Mouse (Mus musculus) embryonic facial prominence, embryonic 13.5 days (tissue): Measurements from ENCODE around the gene Usp35. TPM values are rescaled to one million over a fixed set of nuclear protein-coding genes. Genes with fewer than 3 reads are reported as not detected.

Experiments
- ATAC-seq: fragments of 200-750 bp; cut with Nextera tagmentation; 2 replicates; pipeline ENCODE4 v1.8.0; 2017; ENCODE audit warnings: low read depth; ENCODE audit not compliant: insufficient number of reproducible peaks, insufficient read depth, low FRiP score, low TSS enrichment
- H3K27ac ChIP-seq: fragments of 300-500 bp; sonication (generic); 2 replicates; pipeline ENCODE4 v1.5.1; 2015; ENCODE audit warnings: moderate library complexity, mild to moderate bottlenecking, inconsistent platforms
- H3K27me3 ChIP-seq: fragments of 300-500 bp; sonication (generic); 2 replicates; pipeline ENCODE4 v1.6.1; 2015; ENCODE audit warnings: mild to moderate bottlenecking, inconsistent platforms
- H3K36me3 ChIP-seq: fragments of 300-500 bp; sonication (generic); 2 replicates; pipeline ENCODE4 v1.6.1; 2015; ENCODE audit warnings: mild to moderate bottlenecking, inconsistent platforms
- H3K4me1 ChIP-seq: fragments of 300-500 bp; sonication (generic); 2 replicates; pipeline ENCODE4 v1.6.1; 2015; ENCODE audit warnings: inconsistent platforms
- H3K4me2 ChIP-seq: fragments of 300-500 bp; sonication (generic); 2 replicates; pipeline ENCODE4 v1.6.1; 2015; ENCODE audit warnings: moderate library complexity, mild to moderate bottlenecking, inconsistent platforms
- H3K4me3 ChIP-seq: fragments of 300-500 bp; sonication (generic); 2 replicates; pipeline ENCODE4 v1.5.1; 2015; ENCODE audit warnings: mild to moderate bottlenecking, inconsistent platforms
- H3K9ac ChIP-seq: fragments of 300-500 bp; sonication (generic); 2 replicates; pipeline ENCODE4 v1.6.1; 2015; ENCODE audit warnings: mild to moderate bottlenecking, inconsistent platforms
- H3K9me3 ChIP-seq: fragments of 300-500 bp; sonication (generic); 2 replicates; pipeline ENCODE4 v1.6.1; 2016; ENCODE audit warnings: inconsistent platforms
- WGBS: fragments of 180-500 bp; shearing (Covaris S2); methylation state at CpG from one replicate; pipeline ENCODE4 v1.1.7; 2015; ENCODE audit warnings: mixed read lengths; 5-methylcytosine and 5-hydroxymethylcytosine counted together
- polyA plus RNA-seq: library from polyadenylated mRNA; unstranded; fragments of >200 nt; fragmentation: Nextera tagmentation; extraction: Ambion mirVana; gene quantifications from 2 replicates; pipeline ENCODE4 v1.2.1, GENCODE M21; 2015

Gene Usp35
- polyA plus RNA-seq, 1 experiment from 2014 or later = 2.3 TPM

- no peaks in the 10 kb centered on the region for H3K27me3 ChIP-seq
- H3K4me2 ChIP-seq = no peak overlapping the region
- peaks cover 34% of the 10 kb centered on the region for H3K36me3 ChIP-seq
- WGBS = 76% methylated on average over 2 of the region's 2 CpGs
- H3K9me3 ChIP-seq = no peaks in the 10 kb centered on the region
- H3K4me1 ChIP-seq = no peaks in the 10 kb centered on the region
- no peak overlapping the region for H3K9ac ChIP-seq
- no peak overlapping the region for H3K4me3 ChIP-seq
- no peak overlapping the region for H3K27ac ChIP-seq
- no peak for ATAC-seq
Observed at GRCm38 (mm10) chr7:97300914-97301313, 30.9 kb downstream of the Usp35 start.

GRCm38 (mm10) chr7:97298943-97299342, 32.9 kb downstream of the Usp35 start:
- 79% methylated on average over 6 of the region's 6 CpGs for WGBS
- Histone ChIP-seq H3K9me3 (no peaks in the 10 kb centered on the region), H3K36me3 (peaks cover 14% of the 10 kb centered on the region), H3K4me1 (no peaks in the 10 kb centered on the region), H3K9ac (no peak overlapping the region), H3K4me2 (no peak overlapping the region), H3K27me3 (no peaks in the 10 kb centered on the region), H3K4me3 (no peak overlapping the region), H3K27ac (no peak overlapping the region)
- ATAC-seq = no peak

DNA sequence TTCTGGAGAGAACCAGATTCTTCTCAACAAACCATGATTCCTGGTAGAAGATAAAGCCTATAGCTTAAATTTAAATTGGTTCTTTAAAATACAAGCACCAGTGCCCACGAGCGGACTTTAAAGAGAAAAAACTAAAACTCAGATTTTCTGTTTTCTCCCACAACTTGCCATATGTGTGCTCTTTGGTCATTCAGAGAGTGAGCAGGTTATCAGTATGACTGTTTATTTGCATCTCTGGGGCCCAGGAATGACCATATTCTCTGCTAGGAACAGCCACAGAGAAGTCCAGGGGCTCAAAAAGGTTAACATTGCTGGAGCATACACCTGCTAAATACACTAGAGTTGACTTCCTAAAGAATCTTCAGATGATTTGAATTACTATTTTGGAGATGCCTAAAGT, 33.5 kb downstream of the Usp35 start:
- no peak for ATAC-seq
- H3K36me3 ChIP-seq = peaks cover 10% of the 10 kb centered on the region
- H3K4me1 ChIP-seq = no peaks in the 10 kb centered on the region
- H3K4me2 ChIP-seq = no peak overlapping the region
- H3K27me3 ChIP-seq = no peaks in the 10 kb centered on the region
- H3K9ac ChIP-seq = no peak overlapping the region
- H3K4me3 ChIP-seq = no peak overlapping the region
- 91% methylated on average over 2 of the region's 2 CpGs for WGBS
- no peaks in the 10 kb centered on the region for H3K9me3 ChIP-seq
- H3K27ac ChIP-seq = no peak overlapping the region

GRCm38 (mm10) chr7:97297466-97297865, 34.4 kb downstream of the Usp35 start:
- Histone ChIP-seq H3K36me3 (0 out of 2 replicates have a peak, but pooled peaks cover 5% of the 10 kb centered on the region), H3K27ac (no peak overlapping the region), H3K4me2 (no peak overlapping the region), H3K9ac (no peak overlapping the region), H3K4me3 (no peak overlapping the region), H3K27me3 (no peaks in the 10 kb centered on the region), H3K9me3 (no peaks in the 10 kb centered on the region), H3K4me1 (no peaks in the 10 kb centered on the region)
- WGBS = 0% methylated on average over 2 of the region's 2 CpGs
- no peak for ATAC-seq

GRCm38 (mm10) chr7:97296986-97297385, 34.8 kb downstream of the Usp35 start:
- Histone ChIP-seq H3K9ac (no peak overlapping the region), H3K4me1 (no peaks in the 10 kb centered on the region), H3K9me3 (no peaks in the 10 kb centered on the region), H3K27me3 (no peaks in the 10 kb centered on the region), H3K4me3 (no peak overlapping the region), H3K36me3 (no peaks in the 10 kb centered on the region), H3K27ac (no peak overlapping the region), H3K4me2 (no peak overlapping the region)
- ATAC-seq = no peak
- 59% methylated on average over 2 of the region's 2 CpGs for WGBS

- H3K4me3 ChIP-seq = no peak overlapping the region
- H3K9me3 ChIP-seq = no peaks in the 10 kb centered on the region
- H3K4me2 ChIP-seq = no peak overlapping the region
- H3K27me3 ChIP-seq = no peaks in the 10 kb centered on the region
- no peak overlapping the region for H3K9ac ChIP-seq
- H3K4me1 ChIP-seq = no peaks in the 10 kb centered on the region
- H3K27ac ChIP-seq = no peak overlapping the region
- no peak for ATAC-seq
- 0 out of 2 replicates have a peak, but pooled peaks cover 4% of the 10 kb centered on the region for H3K36me3 ChIP-seq
- WGBS = 89% methylated on average over 1 of the region's 1 CpGs
Observed at GRCm38 (mm10) chr7:97271068-97271467, 60.8 kb downstream of the Usp35 start.

- Histone ChIP-seq H3K4me2 (no peak overlapping the region), H3K4me1 (no peaks in the 10 kb centered on the region), H3K36me3 (0 out of 2 replicates have a peak, but pooled peaks cover 4% of the 10 kb centered on the region), H3K4me3 (no peak overlapping the region), H3K27me3 (no peaks in the 10 kb centered on the region), H3K9me3 (no peaks in the 10 kb centered on the region), H3K9ac (no peak overlapping the region), H3K27ac (no peak overlapping the region)
- no peak for ATAC-seq
Observed at GRCm38 (mm10) chr7:97270367-97270766, 61.5 kb downstream of the Usp35 start.

GRCm38 (mm10) chr7:97262541-97262940, 69.3 kb downstream of the Usp35 start:
- no peak for ATAC-seq
- Histone ChIP-seq H3K27ac (no peak overlapping the region), H3K9ac (no peak overlapping the region), H3K4me1 (0 out of 2 replicates have a peak, but pooled peaks cover 3% of the 10 kb centered on the region), H3K27me3 (no peaks in the 10 kb centered on the region), H3K4me2 (no peak overlapping the region), H3K36me3 (no peaks in the 10 kb centered on the region), H3K4me3 (no peak overlapping the region), H3K9me3 (no peaks in the 10 kb centered on the region)
- 79% methylated on average over 1 of the region's 1 CpGs for WGBS

Other genes with a start within 250 kb of the Usp35 start
- gene Kctd21, start 307 bp upstream of the Usp35 start, polyA plus RNA-seq = 3.8 and 4.7 TPM in 2 replicates
- gene Alg8, start 39.6 kb upstream of the Usp35 start, polyA plus RNA-seq = 35.2 and 36.1 TPM in 2 replicates
- 346 and 350 TPM in 2 replicates for gene Ndufc2, start 68.0 kb upstream of the Usp35 start, polyA plus RNA-seq
- 0.63 and 1.0 TPM in 2 replicates for gene Thrsp, start 85.7 kb upstream of the Usp35 start, polyA plus RNA-seq
- 4.4 and 6.0 TPM in 2 replicates for gene Kctd14, start 119.3 kb upstream of the Usp35 start, polyA plus RNA-seq
- 53.0 and 57.5 TPM in 2 replicates for gene Ints4, start 148.9 kb upstream of the Usp35 start, polyA plus RNA-seq
- 67.5 and 69.0 TPM in 2 replicates for gene Aamdc, start 247.5 kb upstream of the Usp35 start, polyA plus RNA-seq
- 34.9 and 36.9 TPM in 2 replicates for gene Rsf1, start 247.9 kb upstream of the Usp35 start, polyA plus RNA-seq